Mouse (Mus musculus) NIH3T3 (cell line): ENCODE measurements around the gene Leng9.

ENCODE experiments used
- DNase-seq: peaks from one replicate; pipeline ENCODE4 v3.0.0-alpha.2; 2012; ENCODE audit warnings: low read depth

The Leng9 gene

GRCm38 (mm10) chr7:4144766-4145551 is 5.2 kb downstream of the Leng9 start:
- no peak for DNase-seq

- no peak for DNase-seq
Measured at GRCm38 (mm10) chr7:4144046-4144445, 6.1 kb downstream of the Leng9 start.

GRCm38 (mm10) chr7:4143506-4143905 is 6.7 kb downstream of the Leng9 start:
- no peak for DNase-seq

GRCm38 (mm10) chr7:4142796-4143445 is 7.3 kb downstream of the Leng9 start:
- DNase-seq: no peak

GRCm38 (mm10) chr7:4141648-4142325 is 8.4 kb downstream of the Leng9 start:
- DNase-seq: no peak

GRCm38 (mm10) chr7:4139391-4139790 is 10.8 kb downstream of the Leng9 start:
- DNase-seq: no peak

GRCm38 (mm10) chr7:4138671-4139070 is 11.5 kb downstream of the Leng9 start:
- DNase-seq: no peak

- DNase-seq: no peak
Measured at GRCm38 (mm10) chr7:4138181-4138580, 12.0 kb downstream of the Leng9 start.

- DNase-seq: no peak
Measured at GRCm38 (mm10) chr7:4137746-4138145, 12.4 kb downstream of the Leng9 start.

- peak; percentile 99 for DNase-seq
Measured at GRCm38 (mm10) chr7:4136771-4137531, 13.2 kb downstream of the Leng9 start, which contains the start of gene Leng8. Gene Leng8, plus strand, starts transcription at chr7:4137039.

- no peak for DNase-seq
Measured at GRCm38 (mm10) chr7:4136404-4136770, 13.8 kb downstream of the Leng9 start.

GRCm38 (mm10) chr7:4134911-4135310 is 15.3 kb downstream of the Leng9 start:
- DNase-seq: no peak

- DNase-seq: no peak
Measured at GRCm38 (mm10) chr7:4132998-4133397, 17.2 kb downstream of the Leng9 start.

GRCm38 (mm10) chr7:4132581-4132980 is 17.6 kb downstream of the Leng9 start:
- DNase-seq: no peak

GRCm38 (mm10) chr7:4131964-4132363 is 18.2 kb downstream of the Leng9 start:
- DNase-seq: no peak

- peak; percentile 92 for DNase-seq
Measured at GRCm38 (mm10) chr7:4130686-4131452, 19.3 kb downstream of the Leng9 start.

GRCm38 (mm10) chr7:4128860-4129259 is 21.3 kb downstream of the Leng9 start:
- no peak for DNase-seq

GRCm38 (mm10) chr7:4127894-4128293 is 22.3 kb downstream of the Leng9 start:
- no peak for DNase-seq

- no peak for DNase-seq
Measured at GRCm38 (mm10) chr7:4126992-4127785, 23.0 kb downstream of the Leng9 start.

GRCm38 (mm10) chr7:4125306-4125705 is 24.9 kb downstream of the Leng9 start:
- DNase-seq: no peak

- DNase-seq: no peak
Measured at GRCm38 (mm10) chr7:4124856-4125255, 25.3 kb downstream of the Leng9 start.
